Mouse (Mus musculus) liver, postnatal 0 days (tissue): Measurements from ENCODE around the gene Itm2b.

Source experiments
- CTCF ChIP-seq: sonication (generic); IDR thresholded peaks from 2 replicates; pipeline ENCODE4 v1.5.1; 2016; ENCODE audit warnings: antibody characterized with exemption, low read depth
- EP300 ChIP-seq: IDR thresholded peaks from 2 replicates; pipeline ENCODE4 v1.6.1; 2016; ENCODE audit warnings: antibody characterized with exemption, low read depth, mild to moderate bottlenecking

DNA sequence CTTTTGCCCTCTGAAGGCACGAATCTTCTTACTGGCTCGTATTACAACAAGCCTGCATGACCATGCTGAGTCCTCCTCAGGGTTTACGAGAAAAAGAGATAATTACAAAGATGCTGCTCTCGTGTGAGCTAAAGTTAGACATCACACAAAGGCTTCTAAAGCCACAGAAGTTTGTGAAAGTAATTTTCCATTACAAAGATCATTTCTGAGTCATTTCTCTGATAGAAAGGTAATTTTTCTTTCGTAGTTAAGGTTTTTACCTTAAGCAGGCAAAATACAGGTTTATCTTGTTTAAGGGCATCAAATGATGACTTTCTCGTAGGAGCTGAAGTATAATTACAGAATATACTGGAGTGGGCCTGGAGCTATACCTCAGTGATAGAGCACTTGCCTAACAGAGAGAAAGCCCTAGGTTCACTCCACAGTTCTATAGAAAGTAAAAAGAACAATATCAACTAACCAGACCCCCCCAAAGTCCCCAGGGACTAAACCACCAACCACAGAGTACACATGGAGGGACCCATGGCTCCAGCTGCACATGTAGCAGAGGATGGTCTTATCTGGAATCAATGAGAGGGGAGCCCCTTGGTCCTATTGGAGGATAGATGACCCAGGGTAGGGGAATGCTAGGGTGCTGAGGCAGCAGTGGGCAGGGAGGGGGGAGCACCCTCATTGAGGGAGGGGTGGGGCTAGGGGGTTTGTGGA, 44.9 kb downstream of the Itm2b start:
- TF ChIP-seq CTCF, result no peak
- no peak for TF ChIP-seq EP300
